Mouse (Mus musculus) testis, adult 2 months (tissue): ENCODE data around the gene Olfr446.

ENCODE experiments used
- CTCF ChIP-seq: fragments of 200-500 bp; IDR thresholded peaks from 2 replicates; pipeline ENCODE4 v1.5.1; 2012; ENCODE audit warnings: low read depth, mild to moderate bottlenecking, inconsistent platforms, low read length, moderate library complexity; ENCODE audit not compliant: control insufficient read depth, insufficient read depth, insufficient replicate concordance
- POLR2A ChIP-seq: fragments of 200-500 bp; IDR thresholded peaks from 2 replicates; pipeline ENCODE4 v1.6.1; 2012; ENCODE audit warnings: low read depth, mild to moderate bottlenecking, inconsistent platforms, low read length, moderate library complexity; ENCODE audit not compliant: control insufficient read depth

GRCm38 (mm10) chr6:42980377-42980776 lies 59.2 kb downstream of the Olfr446 start:
- TF ChIP-seq POLR2A: no peak
- no peak for TF ChIP-seq CTCF
